Mouse (Mus musculus) gastrocnemius, postnatal 36 days (tissue): ENCODE results near the gene Zfyve19. TPM values are rescaled to one million over a fixed set of nuclear protein-coding genes. Genes with fewer than 3 reads are reported as not detected.

Source experiments
- DNase-seq, 2 experiments: peaks; one replicate each; pipeline ENCODE4 v3.0.0; 2022
- intact Hi-C: fragments of 180-260 bp; cut with DNase I; formaldehyde crosslinking; loops from one replicate; pipeline ENCODE4 v1.15.1; 2025
- total RNA-seq, 2 experiments: library from RNA; stranded (reverse); gene quantifications; 2 replicates each; pipeline ENCODE4 v1.2.3; 2021

Gene Zfyve19
- total RNA-seq, 2 experiments from 2014 or later = 10.9 to 15.1 TPM

DNA sequence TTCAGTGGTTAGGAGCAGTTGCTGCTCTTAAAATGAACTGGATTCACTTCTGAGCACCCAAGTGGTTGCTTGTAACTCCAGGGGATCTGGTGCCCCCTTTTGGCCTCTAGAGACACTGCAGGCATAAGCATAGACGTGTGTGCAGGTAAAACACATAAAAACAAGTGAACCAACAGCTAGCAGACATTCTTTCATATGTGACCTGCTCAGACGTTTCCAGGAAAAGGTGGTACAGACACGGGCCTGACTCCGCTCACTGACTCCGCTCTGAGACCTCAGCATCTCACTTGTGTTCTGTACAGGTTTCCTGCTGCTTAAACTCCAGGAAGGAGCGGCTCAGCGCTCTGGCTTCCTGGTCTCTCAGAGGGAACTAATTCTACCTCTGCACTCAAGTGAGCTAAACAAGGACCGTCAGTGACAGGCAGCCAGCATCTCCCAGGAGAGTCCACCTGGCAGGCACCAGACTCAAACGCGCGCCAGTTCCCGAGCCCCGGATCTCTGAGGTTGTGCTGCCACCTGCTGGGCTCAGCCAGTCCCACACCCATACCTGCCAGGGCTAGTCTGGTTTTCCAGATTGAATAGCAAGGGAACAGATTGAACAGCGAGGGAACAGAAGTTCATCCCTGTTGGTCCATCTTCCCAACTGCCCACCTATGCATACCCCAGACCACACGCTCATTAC is 19.2 kb upstream of the Zfyve19 start:
- intact Hi-C loops = loop anchor here (5.0 to 10.0 kb wide), 4 partner anchors 47 to 284 kb away; partner anchors contain the start of gene Bahd1
- DNase-seq = peak; percentile 82 to 86

DNA sequence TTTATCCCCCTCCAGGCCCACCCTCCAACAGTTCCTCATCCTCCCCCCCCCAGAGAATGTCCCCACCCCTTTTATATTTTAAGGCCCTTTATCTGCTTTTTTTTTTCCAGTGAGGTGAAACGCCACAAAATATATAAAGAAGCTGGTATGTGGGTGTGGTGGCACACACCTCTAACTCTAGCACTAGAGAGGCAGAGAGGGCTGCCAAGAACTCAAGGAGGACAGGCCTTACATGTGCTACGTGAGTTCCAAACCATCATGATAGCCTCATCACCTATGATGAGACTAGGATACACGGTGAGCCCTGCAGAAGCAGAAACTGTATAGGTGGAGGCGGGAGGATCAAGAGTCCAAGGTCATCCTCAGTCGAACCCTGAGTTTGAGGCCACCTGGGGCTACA is 17.4 kb upstream of the Zfyve19 start:
- intact Hi-C loops = loop anchor here (5.0 kb wide), 1 partner anchor 34 kb away; the partner anchor contains the start of gene Rmdn3
- DNase-seq = no peak

GRCm38 (mm10) chr2:119194140-119194539 is 14.3 kb upstream of the Zfyve19 start:
- intact Hi-C loops = loop anchor here (5.0 kb wide), 1 partner anchor 37 kb away; the partner anchor contains the start of gene Rmdn3
- DNase-seq = peak; percentile 43

GRCm38 (mm10) chr2:119196316-119197108 is 11.9 kb upstream of the Zfyve19 start:
- intact Hi-C loops = no loop called here
- DNase-seq = no peak

DNA sequence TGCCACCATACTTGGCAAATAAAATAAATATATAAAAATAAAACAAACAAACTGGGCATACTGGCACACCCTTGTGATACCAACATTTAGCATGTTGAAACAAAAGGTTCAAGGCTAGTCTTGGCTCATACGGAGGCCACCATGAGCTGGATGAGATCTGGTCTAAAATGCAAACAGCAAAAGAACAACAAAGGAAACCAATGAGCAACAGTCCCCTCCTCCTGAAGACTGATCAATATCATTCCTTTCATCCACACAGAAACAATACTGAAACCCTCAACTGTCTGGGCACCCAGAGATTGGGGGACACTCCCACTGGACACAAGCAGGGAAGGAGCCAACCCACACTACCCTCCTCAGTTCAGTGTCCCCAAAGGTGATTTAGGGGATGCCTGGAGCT is 10.9 kb upstream of the Zfyve19 start:
- intact Hi-C loops = no loop called here

DNA sequence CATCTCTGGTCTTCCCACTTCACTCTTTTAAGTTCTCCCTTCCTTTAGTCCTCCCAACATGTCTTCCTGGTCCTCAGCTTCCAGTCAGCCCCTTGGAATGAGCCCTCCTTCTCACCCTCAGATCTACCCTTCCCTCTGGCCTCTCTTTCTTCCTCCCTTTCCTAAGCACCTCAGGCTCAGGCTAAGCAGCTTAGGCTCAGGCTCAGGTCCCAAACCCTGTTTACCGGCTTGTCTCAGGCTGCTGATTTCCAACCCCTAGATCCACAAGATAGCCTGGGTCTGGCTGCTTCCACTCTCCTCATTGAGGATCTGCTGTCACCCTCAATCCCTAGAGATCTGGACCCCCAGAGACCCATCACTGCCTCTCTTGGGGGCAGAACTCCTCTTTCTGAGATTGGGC is 10.4 kb upstream of the Zfyve19 start:
- intact Hi-C loops = no loop called here
- no peak for DNase-seq

More for the DNA sequence above, 10.9 kb upstream of the Zfyve19 start:
- no peak for DNase-seq

DNA sequence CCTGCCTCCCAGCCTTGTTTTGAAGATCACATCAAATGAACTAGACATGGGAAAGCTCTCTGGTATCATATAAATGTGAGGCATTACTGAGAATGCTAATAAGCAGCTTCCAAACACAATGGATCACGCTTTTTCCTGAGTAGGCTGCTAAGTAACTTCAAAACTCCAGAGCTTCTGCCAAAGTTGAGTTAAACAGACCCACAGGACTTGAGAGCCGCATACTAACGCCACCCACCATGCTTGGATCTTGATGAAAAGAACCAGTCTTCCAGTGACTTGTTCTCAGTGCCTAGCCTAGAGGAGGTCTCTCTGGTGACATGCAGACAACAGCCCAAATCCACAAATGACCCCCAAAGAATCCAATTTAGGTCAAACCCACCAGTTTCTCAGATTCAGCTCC is 9.5 kb upstream of the Zfyve19 start:
- intact Hi-C loops = no loop called here

DNA sequence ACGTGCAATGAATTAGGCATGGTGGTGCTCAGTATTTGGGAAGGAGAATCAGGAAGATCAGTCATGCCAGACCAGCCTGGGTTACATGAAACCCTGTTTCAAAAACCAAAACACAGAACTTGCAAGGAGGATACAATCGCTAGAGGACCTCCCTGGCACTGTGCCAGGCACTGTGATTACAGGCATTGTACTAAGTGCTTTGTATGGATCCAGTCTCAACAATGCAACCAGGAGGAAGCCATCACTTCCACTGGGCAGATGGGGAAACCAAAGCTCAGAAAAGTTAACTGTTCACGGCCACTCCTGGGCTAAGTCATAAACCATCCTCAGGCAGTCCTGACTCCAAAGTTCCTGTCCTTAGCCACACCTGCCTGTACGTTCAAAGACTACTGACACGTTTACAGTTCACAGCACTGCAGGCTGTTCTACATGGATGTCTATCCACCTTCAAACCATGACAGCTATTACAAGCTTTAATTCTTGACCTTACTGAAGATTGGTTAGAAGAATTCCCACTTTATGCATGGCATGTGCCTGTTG is 5.4 kb upstream of the Zfyve19 start:
- DNase-seq = peak in 1 of 2 experiments; percentile 31
- intact Hi-C loops = loop anchor here (10.0 kb wide), 1 partner anchor 1572 kb away; no protein-coding TSS in a partner anchor

More for the DNA sequence above, 9.5 kb upstream of the Zfyve19 start:
- no peak for DNase-seq

GRCm38 (mm10) chr2:119203871-119204460 is 4.5 kb upstream of the Zfyve19 start:
- DNase-seq = no peak
- intact Hi-C loops = loop anchor here (10.0 kb wide), 1 partner anchor 1571 kb away; no protein-coding TSS in a partner anchor

GRCm38 (mm10) chr2:119207961-119208343 is 465 bp upstream of the Zfyve19 start:
- no peak for DNase-seq
- intact Hi-C loops = loop anchor here (10.0 kb wide), 1 partner anchor 1567 kb away; no protein-coding TSS in a partner anchor

DNA sequence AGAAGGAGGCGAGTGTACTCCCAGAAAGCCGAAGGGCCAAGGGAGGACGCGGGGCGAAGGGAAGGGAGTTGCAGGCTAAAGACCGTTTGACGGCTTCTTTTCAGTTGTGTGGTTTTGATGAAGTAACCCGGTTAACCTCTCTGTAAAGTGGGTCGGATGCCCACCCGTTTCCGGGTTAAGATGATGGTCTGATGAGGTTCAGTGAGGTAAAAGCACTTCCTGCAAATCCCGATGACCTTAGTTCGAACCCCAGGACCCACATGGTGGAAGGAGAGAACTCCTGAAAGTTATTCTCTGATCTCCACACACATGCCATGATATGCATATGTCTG is 725 bp downstream of the Zfyve19 start:
- no peak for DNase-seq
- intact Hi-C loops = loop anchor here (10.0 kb wide), 1 partner anchor 1566 kb away; no protein-coding TSS in a partner anchor

GRCm38 (mm10) chr2:119229775-119230704 is 21.6 kb downstream of the Zfyve19 start, which contains the start of gene Ppp1r14d:
TSS of gene Ppp1r14d (minus strand) at chr2:119229906.
- no peak for DNase-seq
- intact Hi-C loops = no loop called here

GRCm38 (mm10) chr2:119236682-119237209 is 28.3 kb downstream of the Zfyve19 start:
- intact Hi-C loops = no loop called here

GRCm38 (mm10) chr2:119237210-119237870 is 28.9 kb downstream of the Zfyve19 start, which contains the start of gene Spint1:
TSS of gene Spint1 (plus strand) at chr2:119237362.
- DNase-seq = no peak
- intact Hi-C loops = no loop called here

More at GRCm38 (mm10) chr2:119236682-119237209, 28.3 kb downstream of the Zfyve19 start:
- DNase-seq = no peak

DNA sequence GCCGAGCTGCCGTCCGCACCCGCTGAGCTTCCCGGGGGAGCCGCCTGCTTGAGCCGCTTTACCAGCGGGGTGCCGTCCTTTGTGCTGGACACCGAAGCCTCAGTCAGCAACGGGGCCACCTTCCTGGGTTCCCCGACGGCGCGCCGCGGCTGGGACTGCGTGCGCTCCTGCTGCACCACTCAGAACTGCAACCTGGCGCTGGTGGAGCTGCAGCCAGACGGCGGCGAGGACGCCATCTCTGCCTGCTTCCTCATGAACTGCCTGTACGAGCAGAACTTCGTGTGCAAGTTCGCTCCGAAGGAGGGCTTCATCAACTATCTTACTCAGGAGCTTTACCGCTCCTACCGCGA is 29.4 kb downstream of the Zfyve19 start:
- intact Hi-C loops = no loop called here
- DNase-seq = no peak

GRCm38 (mm10) chr2:119238671-119239070 is 30.3 kb downstream of the Zfyve19 start:
- intact Hi-C loops = no loop called here
- no peak for DNase-seq

- intact Hi-C loops = no loop called here
- no peak for DNase-seq
These were observed 31.8 kb downstream of the Zfyve19 start for GRCm38 (mm10) chr2:119240075-119240818.

DNA sequence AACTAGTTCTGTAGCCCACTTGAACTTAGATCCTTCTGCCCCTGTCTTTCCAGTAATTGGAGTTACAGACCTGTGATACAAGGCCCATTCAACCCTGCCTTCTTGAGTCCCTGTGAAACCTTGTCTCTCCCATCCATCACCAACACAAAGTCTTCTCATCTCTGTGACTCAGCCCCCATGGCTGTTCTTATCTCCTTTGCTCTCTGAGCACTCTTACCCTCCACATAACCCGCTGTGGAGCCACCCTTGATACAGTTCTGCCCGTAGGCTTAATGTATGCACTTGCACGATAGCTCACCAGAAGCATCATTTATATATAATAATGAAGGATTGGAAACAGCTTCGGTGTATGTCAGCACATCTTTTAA is 32.4 kb downstream of the Zfyve19 start:
- DNase-seq = no peak
- intact Hi-C loops = no loop called here
